Mouse (Mus musculus) forebrain, embryonic 16.5 days (tissue): ENCODE results near the gene Gtf2ird2. TPM values are rescaled to one million over a fixed set of nuclear protein-coding genes. Genes with fewer than 3 reads are reported as not detected.

ENCODE experiments used
- polyA plus RNA-seq: library from polyadenylated mRNA; unstranded; fragments of >200 nt; fragmentation: Nextera tagmentation; extraction: Ambion mirVana; gene quantifications from 2 replicates; pipeline ENCODE4 v1.2.1, GENCODE M21; 2015

Gtf2ird2 gene
- polyA plus RNA-seq, 1 experiment from 2014 or later = 12.5 TPM

Other genes starting within 250 kb of the Gtf2ird2 start
- gene Castor2, start 84.3 kb upstream of the Gtf2ird2 start, polyA plus RNA-seq = 29.2 and 31.4 TPM in 2 replicates
- 23.6 and 24.1 TPM in 2 replicates for gene Rcc1l, start 7.2 kb upstream of the Gtf2ird2 start, polyA plus RNA-seq
- 1.8 and 2.7 TPM in 2 replicates for gene Ncf1, start 45.6 kb downstream of the Gtf2ird2 start, polyA plus RNA-seq
- gene Gtf2i, start 130.7 kb downstream of the Gtf2ird2 start, polyA plus RNA-seq = 168 and 187 TPM in 2 replicates